Mouse (Mus musculus) megakaryocyte progenitor cell, adult 5-6 weeks (primary cell): ENCODE data around the gene Gm49391. TPM values are rescaled to one million over a fixed set of nuclear protein-coding genes. Genes with fewer than 3 reads are reported as not detected.
A peak's percentile ranks its signal among the peaks of the same experiment; 100 is the strongest.
"Not testable (repeated sequence)": the region's sequence is repeated elsewhere in the genome, so short reads cannot be mapped to it uniquely, and the experiment has no call there.

ENCODE experiments used
- ATAC-seq: replicated peaks from 2 replicates; pipeline ENCODE4 v1.8.0; 2016; ENCODE audit warnings: mild to moderate bottlenecking, moderate TSS enrichment, inconsistent platforms; ENCODE audit not compliant: poor library complexity
- total RNA-seq, 2 experiments: library from RNA; stranded (forward) in 1 of 2; stranded (reverse) in 1 of 2; fragments of 157-497, 149-512 nt in 1 of 2; fragments of 200-1000 nt in 1 of 2; gene quantifications; 2 replicates each; pipeline versions ENCODE4 v1.2.3 to v1.2.4; 2015 to 2017

The Gm49391 gene
- total RNA-seq (2015) (0.27 and 3.2 TPM in 2 replicates), total RNA-seq (2017) (0.78 and 4.2 TPM in 2 replicates)

DNA sequence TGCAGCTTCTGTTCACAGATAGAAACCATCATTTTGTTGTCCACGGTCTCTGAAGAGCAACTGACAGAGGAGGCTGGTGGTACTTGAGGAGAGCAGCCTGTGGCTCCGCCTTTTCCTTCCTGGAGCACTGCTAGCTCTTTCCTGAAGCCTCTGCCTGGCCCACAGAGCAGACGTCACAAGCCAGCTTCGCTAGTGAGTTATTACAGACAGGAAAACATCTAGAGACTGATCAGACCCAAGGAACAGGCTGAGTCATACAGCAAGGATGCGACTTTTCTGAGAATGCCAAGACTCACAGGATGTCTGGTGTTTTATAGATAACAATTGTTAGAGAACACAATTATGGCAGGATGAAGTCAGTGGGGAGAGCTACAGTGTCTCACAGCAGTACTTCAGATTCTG lies at the start of gene Gm49391, which contains the start of gene Ctla2a:
Gene Gm49391 (minus strand): TSS at position 72 of the 402 bp plus-strand sequence.
Gene Ctla2a (minus strand): TSS at position 126 of the 402 bp plus-strand sequence.
- ATAC-seq: peak; percentile 98

DNA sequence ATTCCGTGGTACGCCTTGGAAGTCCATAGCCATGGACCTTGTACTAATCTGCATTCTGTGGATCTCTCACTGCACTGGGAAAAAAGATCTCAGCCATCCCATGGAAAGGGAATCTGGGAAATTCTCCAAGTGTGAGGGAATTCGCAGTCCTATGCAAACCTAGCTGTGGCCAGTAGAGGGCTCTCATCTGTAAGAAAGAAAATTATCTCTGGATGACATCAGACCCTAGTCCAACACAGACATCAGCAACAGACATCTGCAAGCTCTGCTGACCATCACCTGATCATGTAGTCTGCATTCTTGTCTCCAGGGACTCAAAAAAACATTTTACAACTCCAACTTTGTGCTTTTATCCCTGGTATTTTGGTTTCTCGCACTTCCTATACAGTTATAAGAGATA lies 35.9 kb upstream of the Gm49391 start:
- peak; percentile 65 for ATAC-seq

DNA sequence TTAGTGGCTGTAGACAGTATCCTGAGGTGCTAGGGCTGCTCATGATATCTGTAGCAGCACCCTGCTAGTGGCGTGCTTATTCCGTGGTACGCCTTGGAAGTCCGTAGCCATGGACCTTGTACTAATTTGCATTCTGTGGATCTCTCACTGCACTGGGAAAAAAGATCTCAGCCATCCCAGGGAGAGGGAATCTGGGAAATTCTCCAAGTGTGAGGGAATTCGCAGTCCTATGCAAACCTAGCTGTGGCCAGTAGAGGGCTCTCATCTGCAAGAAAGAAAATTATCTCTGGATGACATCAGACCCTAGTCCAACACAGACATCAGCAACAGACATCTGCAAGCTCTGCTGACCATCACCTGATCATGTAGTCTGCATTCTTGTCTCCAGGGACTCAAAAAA lies 27.6 kb upstream of the Gm49391 start:
- ATAC-seq: peak; percentile 83

DNA sequence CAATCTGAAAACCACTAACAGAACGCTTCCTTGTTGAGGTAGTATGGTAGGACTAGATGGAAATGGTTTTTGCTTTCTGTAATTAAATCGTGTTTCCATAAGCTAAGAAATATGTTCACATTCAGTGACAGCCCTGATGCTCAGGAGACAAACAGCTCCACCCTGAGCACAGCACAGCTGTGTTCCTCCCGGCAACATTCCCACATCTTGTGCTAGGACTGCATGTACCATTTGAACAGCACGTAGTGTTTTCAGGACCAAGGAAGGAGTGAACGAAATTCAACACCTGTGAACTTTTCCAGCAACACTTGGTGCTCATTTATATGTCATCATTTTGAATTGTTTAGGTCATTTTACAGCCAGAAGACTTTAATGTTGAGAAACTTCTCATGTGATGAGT lies 25.3 kb upstream of the Gm49391 start:
- ATAC-seq: no peak

DNA sequence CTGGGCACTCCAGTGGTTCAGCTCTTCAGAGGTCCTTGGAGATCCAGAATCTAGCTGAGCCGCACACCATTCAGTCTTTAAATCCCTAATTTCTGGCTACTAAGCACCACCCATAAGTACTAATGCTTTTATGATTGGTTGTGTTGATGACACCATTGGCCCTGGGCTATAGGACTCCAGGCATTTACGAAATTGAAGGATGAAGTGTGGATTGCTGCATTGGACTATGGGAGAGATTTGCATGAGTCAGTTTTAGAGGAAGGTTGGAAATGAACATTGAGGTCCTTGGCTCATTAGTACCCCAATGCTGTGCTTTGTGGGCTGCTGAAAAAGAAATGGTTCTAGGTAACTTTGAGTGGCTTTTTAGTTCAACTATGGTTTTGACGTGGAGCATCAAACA lies 5.5 kb upstream of the Gm49391 start, which contains the start of gene Tpbpa:
Gene Tpbpa (minus strand): TSS at position 101 of the 400 bp plus-strand sequence.
- not testable (repeated sequence) for ATAC-seq

DNA sequence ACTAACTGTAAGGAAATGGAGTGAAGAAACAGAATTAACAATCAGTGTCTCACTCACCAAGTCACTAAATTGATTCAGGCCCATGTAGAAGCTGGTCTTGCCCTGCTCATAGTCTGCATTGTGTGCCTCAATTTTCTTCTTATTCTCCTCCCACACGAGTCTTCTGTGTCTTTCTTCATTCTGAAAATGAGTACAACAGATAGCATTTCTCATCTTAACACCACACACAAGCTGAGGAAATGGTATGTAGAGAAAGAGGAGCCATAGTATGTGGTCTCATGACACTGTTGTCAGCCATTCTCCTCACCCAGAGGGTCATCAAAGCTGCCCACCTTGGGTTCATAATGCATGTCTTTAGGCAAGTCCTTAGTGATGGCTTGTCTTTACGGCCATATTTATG lies 881 bp downstream of the Gm49391 start, which contains the start of gene Gm49393:
Gene Gm49393 (minus strand): TSS at position 101 of the 400 bp plus-strand sequence.
- ATAC-seq: not testable (repeated sequence)

DNA sequence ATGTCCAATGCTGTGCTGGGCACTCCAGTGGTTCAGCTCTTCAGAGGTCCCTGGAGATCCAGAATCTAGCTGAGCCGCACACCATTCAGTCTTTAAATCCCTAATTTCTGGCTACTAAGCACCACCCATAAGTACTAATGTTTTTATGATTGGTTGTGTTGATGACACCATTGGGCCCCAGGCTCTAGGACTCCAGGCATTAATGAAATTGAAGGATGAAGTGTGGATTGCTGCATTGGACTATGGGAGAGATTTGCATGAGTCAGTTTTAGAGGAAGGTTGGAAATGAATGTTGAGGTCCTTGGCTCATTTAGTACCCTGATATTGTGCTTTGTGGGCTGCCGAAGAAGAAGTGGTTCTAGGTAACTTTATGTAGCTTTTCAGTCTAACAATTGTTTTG lies 31.6 kb downstream of the Gm49391 start, which contains the start of gene Tpbpb:
Gene Tpbpb (minus strand): TSS at position 101 of the 400 bp plus-strand sequence.
- ATAC-seq: not testable (repeated sequence)

DNA sequence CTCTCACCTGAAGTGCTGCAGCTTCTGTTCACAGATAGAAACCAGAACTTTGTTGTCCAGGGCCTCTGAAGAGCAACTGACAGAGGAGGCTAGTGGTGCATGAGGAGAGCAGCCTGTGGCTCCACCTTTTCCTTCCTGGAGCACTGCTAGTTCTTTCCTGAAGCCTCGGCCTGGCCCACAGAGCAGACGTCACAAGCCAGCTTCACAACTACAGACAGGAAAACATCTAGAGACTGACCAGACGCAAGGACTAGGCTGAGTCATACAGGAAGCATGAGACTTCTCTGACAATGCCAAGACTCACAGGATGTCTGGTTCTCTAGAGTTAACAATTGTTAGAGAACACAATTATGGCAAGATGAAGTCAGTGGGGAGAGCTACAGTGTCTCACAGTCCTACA lies 39.0 kb downstream of the Gm49391 start, which contains the start of gene Ctla2b:
Gene Ctla2b (minus strand): TSS at position 120 of the 400 bp plus-strand sequence.
- peak; percentile 97 for ATAC-seq

DNA sequence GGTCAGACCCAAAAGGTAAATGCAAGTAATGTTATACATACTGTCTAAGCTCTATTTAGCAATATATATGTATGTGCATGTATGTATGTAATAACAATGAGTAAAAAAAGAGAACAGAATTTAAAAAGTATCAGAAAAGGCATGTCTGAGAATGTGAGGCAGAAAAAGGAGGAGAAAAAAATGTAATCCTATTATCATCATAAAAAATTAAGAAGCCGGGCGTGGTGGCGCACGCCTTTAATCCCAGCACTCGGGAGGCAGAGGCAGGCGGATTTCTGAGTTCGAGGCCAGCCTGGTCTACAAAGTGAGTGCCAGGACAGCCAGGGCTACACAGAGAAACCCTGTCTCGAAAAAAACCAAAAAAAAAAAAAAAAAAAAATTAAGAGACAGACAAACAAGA lies 39.6 kb downstream of the Gm49391 start, which contains the start of gene Gm49392:
Gene Gm49392 (minus strand): TSS at position 101 of the 400 bp plus-strand sequence.
- not testable (repeated sequence) for ATAC-seq

DNA sequence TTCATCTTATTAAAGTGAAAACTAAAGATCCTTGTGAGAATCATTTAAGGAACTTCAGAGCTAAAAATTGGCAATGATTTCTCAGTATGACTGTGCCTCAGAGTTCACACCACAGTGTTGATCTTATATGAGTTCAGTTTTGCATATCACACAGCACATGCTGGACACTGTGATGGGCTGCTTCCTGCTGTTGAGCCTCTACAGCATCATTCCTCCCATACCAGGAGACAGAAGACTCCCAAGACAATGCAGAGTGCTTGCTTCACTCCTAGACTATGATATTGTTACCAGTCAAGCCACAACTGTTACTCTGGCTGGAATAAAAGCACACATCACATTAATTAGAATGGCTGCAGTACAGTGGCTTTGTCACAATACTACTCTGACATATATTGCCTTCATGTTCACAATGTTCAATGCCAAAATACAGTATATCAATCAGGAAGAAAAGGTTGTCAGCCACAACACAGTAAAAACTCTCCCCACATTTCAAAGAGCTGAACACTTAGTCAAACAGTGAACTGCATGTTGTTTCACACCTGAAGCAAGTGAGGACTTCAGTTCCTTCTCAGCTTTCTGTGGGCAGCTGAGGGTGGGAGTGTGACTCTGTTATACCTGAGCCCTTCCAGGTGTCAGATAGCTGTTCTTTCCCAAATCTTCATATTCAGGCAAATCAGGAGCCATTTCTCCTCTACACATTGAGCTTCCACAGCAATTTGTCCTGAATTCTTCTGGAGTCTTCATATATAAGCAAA lies 40.8 kb downstream of the Gm49391 start:
- no peak for ATAC-seq

DNA sequence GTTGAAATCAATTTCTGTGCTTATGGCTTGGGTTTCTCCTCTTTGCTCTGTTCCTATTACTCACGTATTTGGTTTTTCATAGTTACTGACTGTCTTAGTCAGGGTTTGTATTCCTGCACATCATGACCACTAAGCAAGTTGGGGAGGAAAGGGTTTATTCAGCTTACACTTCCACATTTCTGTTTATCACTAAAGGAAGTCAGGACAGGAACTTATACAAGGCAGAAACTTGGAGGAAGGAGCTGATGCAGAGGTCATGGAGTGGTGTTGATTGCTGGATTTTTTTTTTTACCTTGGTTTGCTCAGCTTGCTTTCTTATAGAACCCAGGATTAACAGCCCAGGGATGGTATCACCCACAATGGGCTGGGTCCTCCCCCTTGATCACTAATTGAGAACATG lies 44.1 kb downstream of the Gm49391 start:
- peak; percentile 20; the same call in 1 of the 2 replicates for ATAC-seq

DNA sequence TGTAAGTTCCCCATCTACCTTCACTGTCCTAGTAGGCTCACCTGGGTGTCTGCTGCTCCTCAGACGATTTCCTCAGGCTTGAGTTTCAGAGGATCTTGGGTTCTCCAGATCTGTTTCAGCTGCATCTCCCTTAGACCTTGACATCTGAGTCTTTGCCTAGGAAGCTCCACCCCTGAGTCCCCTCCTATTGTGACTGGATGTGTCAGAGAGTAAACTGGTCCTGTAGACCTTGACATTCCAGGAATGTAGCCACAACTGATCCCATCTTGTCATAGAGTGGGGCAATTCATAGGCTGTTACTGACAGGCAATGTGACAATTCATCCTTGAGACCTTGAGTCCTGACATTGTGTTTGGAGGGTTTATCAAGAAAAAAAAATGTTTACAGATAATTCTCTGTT lies 72.1 kb downstream of the Gm49391 start, which contains the start of gene 4930486L24Rik:
Gene 4930486L24Rik (minus strand): TSS at position 195 of the 400 bp plus-strand sequence.
- no peak for ATAC-seq

DNA sequence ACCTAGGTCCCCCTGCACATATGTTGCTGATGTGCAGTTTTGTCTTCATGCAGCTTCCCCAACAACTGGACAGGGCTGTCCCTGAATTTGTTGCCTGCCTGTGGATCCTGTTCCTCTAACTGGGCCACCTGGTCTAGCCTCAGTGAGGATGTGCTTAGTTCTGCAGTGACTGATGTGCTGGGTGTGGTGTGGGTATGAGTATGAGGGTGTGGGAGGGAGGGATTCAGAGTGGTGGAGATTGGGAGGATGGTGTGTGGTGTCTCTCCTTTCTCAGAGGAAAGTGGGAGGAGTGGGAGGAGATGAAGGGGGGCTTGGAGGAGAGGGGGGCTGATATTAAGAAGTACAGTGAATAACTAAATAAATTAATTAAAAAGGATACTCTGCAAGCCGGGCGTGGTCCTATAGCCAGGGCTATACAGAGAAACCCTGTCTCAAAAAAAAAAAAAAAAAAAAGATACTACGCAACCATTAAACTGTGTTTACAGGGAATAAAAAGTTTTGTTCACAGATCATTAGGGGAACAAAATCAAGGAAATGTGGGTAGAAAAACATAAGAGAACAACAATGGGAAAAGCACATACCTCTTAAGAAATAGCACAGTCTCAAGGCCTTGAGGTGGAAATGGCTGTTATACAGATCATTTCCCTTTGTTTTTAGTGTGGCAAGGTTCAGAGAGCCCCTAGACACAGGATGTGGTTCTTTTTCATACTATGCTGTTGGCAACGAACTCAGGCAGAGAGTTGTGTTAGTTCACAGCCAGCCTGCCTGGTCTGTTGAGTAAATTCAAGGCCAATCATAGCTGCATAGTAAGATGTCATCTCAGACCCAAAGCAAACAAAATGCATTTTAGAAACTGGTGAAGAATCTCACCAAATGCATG lies 87.9 kb downstream of the Gm49391 start:
- peak; percentile 94 for ATAC-seq

Other genes with a start within 250 kb of the Gm49391 start
- gene BC051665, start 150.2 kb downstream of the Gm49391 start, total RNA-seq (2015): not detected in 2 replicates
- not detected in 2 replicates for gene BC051665, start 150.2 kb downstream of the Gm49391 start, total RNA-seq (2017)
- not detected in 2 replicates for gene Ctsll3, start 133.7 kb downstream of the Gm49391 start, total RNA-seq (2015)
- not detected in 2 replicates for gene Ctsll3, start 133.7 kb downstream of the Gm49391 start, total RNA-seq (2017)
- gene 4930486L24Rik, start 72.1 kb downstream of the Gm49391 start, total RNA-seq (2015): 0.54 and 1.2 TPM in 2 replicates
- gene 4930486L24Rik, start 72.1 kb downstream of the Gm49391 start, total RNA-seq (2017): 0.44 TPM in 1 of 2 replicates, not detected in the other
- 1.6 TPM in 1 of 2 replicates, not detected in the other for gene Gm49392, start 39.7 kb downstream of the Gm49391 start, total RNA-seq (2015)
- gene Gm49392, start 39.7 kb downstream of the Gm49391 start, total RNA-seq (2017): 0.37 TPM in 1 of 2 replicates, not detected in the other
- 3.1 and 14.7 TPM in 2 replicates for gene Ctla2b, start 39.1 kb downstream of the Gm49391 start, total RNA-seq (2015)
- 2.8 and 17.6 TPM in 2 replicates for gene Ctla2b, start 39.1 kb downstream of the Gm49391 start, total RNA-seq (2017)
- gene Tpbpb, start 31.7 kb downstream of the Gm49391 start, total RNA-seq (2015): not detected in 2 replicates
- not detected in 2 replicates for gene Tpbpb, start 31.7 kb downstream of the Gm49391 start, total RNA-seq (2017)
- not detected in 2 replicates for gene Gm49393, start 981 bp downstream of the Gm49391 start, total RNA-seq (2015)
- 3.8 TPM in 1 of 2 replicates, not detected in the other for gene Gm49393, start 981 bp downstream of the Gm49391 start, total RNA-seq (2017)
- gene Ctla2a, start 54 bp upstream of the Gm49391 start, total RNA-seq (2015): 41.0 and 65.4 TPM in 2 replicates
- gene Ctla2a, start 54 bp upstream of the Gm49391 start, total RNA-seq (2017): 24.3 and 59.8 TPM in 2 replicates
- gene Tpbpa, start 5.4 kb upstream of the Gm49391 start, total RNA-seq (2015): not detected in 2 replicates
- not detected in 2 replicates for gene Tpbpa, start 5.4 kb upstream of the Gm49391 start, total RNA-seq (2017)
- gene Ctsj, start 69.4 kb upstream of the Gm49391 start, total RNA-seq (2015): not detected in 2 replicates
- not detected in 2 replicates for gene Ctsj, start 69.4 kb upstream of the Gm49391 start, total RNA-seq (2017)
- not detected in 2 replicates for gene Ctsq, start 104.1 kb upstream of the Gm49391 start, total RNA-seq (2015)
- gene Ctsq, start 104.1 kb upstream of the Gm49391 start, total RNA-seq (2017): not detected in 2 replicates
- gene Ctsr, start 227.7 kb upstream of the Gm49391 start, total RNA-seq (2015): not detected in 2 replicates
- gene Ctsr, start 227.7 kb upstream of the Gm49391 start, total RNA-seq (2017): not detected in 2 replicates